Mouse (Mus musculus) inflammation-experienced regulatory T-cells, adult 6 months (primary cell): Measurements from ENCODE around the gene Gm3264. TPM values are rescaled to one million over a fixed set of nuclear protein-coding genes. Genes with fewer than 3 reads are reported as not detected.
"Not testable (repeated sequence)": the region's sequence is repeated elsewhere in the genome, so short reads cannot be mapped to it uniquely, and the experiment has no call there.

Source experiments
- ATAC-seq: one replicate; pipeline ENCODE4 v1.8.0; 2017
- polyA plus RNA-seq, 3 experiments: library from polyadenylated mRNA; unstranded; fragments of 100-300 nt; shearing (Covaris generic); gene quantifications; one replicate each; pipeline ENCODE4 v1.2.1; 2017

Gene Gm3264
- 1 to 10 TPM in 2 of 3 experiments, under 1 TPM in 1; 0.80 to 2.9 (median 2.2) TPM for polyA plus RNA-seq

GRCm38 (mm10) chr14:4855299-4855980, at the start of gene Gm3264:
Gm3264 (plus strand) TSS chr14:4855576.
- ATAC-seq, result not testable (repeated sequence)

GRCm38 (mm10) chr14:4806421-4806820, 49.0 kb upstream of the Gm3264 start:
- ATAC-seq, result not testable (repeated sequence)

- not testable (repeated sequence) for ATAC-seq
Observed at GRCm38 (mm10) chr14:4821950-4822349, 33.4 kb upstream of the Gm3264 start.

DNA sequence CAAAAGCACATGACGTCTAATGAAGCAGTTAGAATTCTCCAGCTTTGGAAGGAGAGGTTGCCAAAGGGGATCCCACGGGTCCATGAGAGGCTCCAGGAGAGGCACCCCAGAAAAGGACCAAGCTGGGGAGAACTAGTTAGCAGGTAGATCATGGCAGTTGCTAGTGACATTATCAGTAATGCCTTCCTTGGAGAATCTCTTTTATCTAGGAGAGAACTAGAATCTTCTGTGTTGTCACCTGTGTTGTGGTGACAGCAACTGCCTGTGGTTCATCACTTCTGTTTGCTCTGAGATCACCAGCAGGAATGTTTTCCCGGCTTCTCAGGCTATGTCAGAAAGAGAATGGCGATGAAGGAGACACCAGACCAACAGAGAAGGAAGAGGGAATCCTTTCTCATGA, 17.6 kb upstream of the Gm3264 start, which contains the start of gene Gm3269:
TSS of gene Gm3269 (plus strand) at position 301 of the 400 bp plus-strand sequence.
- ATAC-seq, result not testable (repeated sequence)

DNA sequence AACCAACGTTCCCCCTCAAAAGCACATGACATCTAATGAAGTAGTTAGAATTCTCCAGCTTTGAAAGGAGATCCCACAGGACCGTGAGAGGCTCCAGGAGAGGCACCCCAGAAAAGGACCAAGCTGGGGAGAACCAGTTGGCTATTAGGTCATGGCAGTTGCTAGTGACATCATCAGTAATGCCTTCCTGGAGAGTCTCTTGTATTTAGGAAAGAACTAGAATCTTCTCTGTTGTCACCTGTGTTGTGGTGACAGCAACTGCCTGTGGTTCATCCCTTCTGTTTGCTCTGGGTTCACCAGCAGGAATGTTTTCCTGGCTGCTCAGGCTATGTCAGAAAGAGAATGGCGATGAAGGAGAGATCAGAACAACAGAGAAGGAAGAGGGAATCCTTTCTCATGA, 36.7 kb downstream of the Gm3264 start, which contains the start of gene Gm3278:
TSS of gene Gm3278 (plus strand) at position 301 of the 400 bp plus-strand sequence.
- ATAC-seq, result not testable (repeated sequence)

Other genes starting within 250 kb of the Gm3264 start
- gene Gm8159, start 223.2 kb upstream of the Gm3264 start, polyA plus RNA-seq, result not detected
- gene Gm3239, start 191.4 kb upstream of the Gm3264 start, polyA plus RNA-seq, result under 1 TPM in 1 of 3 experiments, not detected in 2; 0.94 TPM
- gene Gm7876, start 146.3 kb upstream of the Gm3264 start, polyA plus RNA-seq, result not detected
- gene Gm3252, start 128.8 kb upstream of the Gm3264 start, polyA plus RNA-seq, result 10 to 100 TPM in 2 of 3 experiments, 1 to 10 TPM in 1; 3.9 to 20.4 (median 11.7) TPM
- not detected for gene Gm9602, start 79.2 kb upstream of the Gm3264 start, polyA plus RNA-seq
- not detected for gene Gm3269, start 17.5 kb upstream of the Gm3264 start, polyA plus RNA-seq
- gene Gm3278, start 36.8 kb downstream of the Gm3264 start, polyA plus RNA-seq, result not detected
- gene Gm8297, start 128.4 kb downstream of the Gm3264 start, polyA plus RNA-seq, result under 1 TPM in 1 of 3 experiments, not detected in 2; 0.72 TPM
- not detected for gene Gm3298, start 160.3 kb downstream of the Gm3264 start, polyA plus RNA-seq
- gene 4930555G01Rik, start 195.1 kb downstream of the Gm3264 start, polyA plus RNA-seq, result not detected
- 10 to 100 TPM in 1 of 3 experiments, 1 to 10 TPM in 2; 3.8 to 19.5 (median 7.2) TPM for gene Gm8281, start 215.5 kb downstream of the Gm3264 start, polyA plus RNA-seq